Comparison of ENCODE assay signal across 18 mouse cellular contexts in the genomic region with DNA sequence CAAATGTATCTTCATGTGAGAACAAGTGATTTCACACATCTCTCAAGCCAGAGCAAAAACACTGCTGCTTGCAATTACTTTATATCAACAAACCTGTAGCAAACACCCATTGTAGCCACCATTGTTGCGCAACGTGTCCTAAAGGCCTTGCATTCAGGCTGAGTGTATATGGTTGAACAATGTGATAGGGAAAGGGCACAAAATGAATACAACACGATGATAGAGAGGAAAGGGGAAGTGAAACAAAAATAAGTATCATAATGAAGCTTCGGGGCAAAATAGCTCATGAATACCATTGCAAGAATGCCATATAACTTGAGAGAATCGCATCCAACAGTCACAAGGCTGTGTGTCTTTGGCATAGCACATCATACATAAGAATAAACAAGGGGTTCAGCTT.
"Had no signal": no experiment of that assay in that cellular context is flagged by ENCODE, and none has a peak within 500 bp of the region (broad histone marks: within the 10 kb centered on the region; RNA-seq: fewer than 3 reads in every experiment).

No protein-coding gene starts in this region.

- H3K36me3 ChIP-seq: limb, embryonic 13.5 days; liver, embryonic 12.5 days; liver, embryonic 15.5 days; lung, embryonic 15.5 days; midbrain, embryonic 13.5 days had no signal

- H3K27me3 ChIP-seq: limb, embryonic 13.5 days; liver, embryonic 12.5 days; liver, embryonic 15.5 days; lung, embryonic 15.5 days; midbrain, embryonic 13.5 days had no signal

- ATAC-seq: liver, embryonic 12.5 days; midbrain, embryonic 13.5 days; midbrain, embryonic 16.5 days had no signal

- H3K4me2 ChIP-seq: limb, embryonic 13.5 days; liver, embryonic 12.5 days; liver, embryonic 15.5 days; lung, embryonic 15.5 days; midbrain, embryonic 13.5 days had no signal

- H3K4me1 ChIP-seq: limb, embryonic 13.5 days; liver, embryonic 12.5 days; liver, embryonic 15.5 days; lung, embryonic 15.5 days had no signal

- H3K4me3 ChIP-seq: limb, embryonic 13.5 days; liver, embryonic 12.5 days; liver, embryonic 15.5 days; lung, embryonic 15.5 days; midbrain, embryonic 13.5 days had no signal

- DNase-seq: kidney, adult 18-20 months; kidney, adult 9 months; kidney, postnatal 14 days; kidney, postnatal 4 days; left cerebral cortex, postnatal 4 days; liver; lung, adult 18-20 months; lung, postnatal 10 days; lung, postnatal 36 days; thymus, adult 18-20 months; thymus, postnatal 14 days; thymus, postnatal 4 days had no signal

- H3K9ac ChIP-seq: limb, embryonic 13.5 days; liver, embryonic 12.5 days; liver, embryonic 15.5 days; lung, embryonic 15.5 days; midbrain, embryonic 13.5 days had no signal

- H3K27ac ChIP-seq: limb, embryonic 13.5 days; liver, embryonic 12.5 days; liver, embryonic 15.5 days; lung, embryonic 15.5 days; midbrain, embryonic 13.5 days had no signal

- H3K9me3 ChIP-seq: limb, embryonic 13.5 days; liver, embryonic 12.5 days; liver, embryonic 15.5 days; lung, embryonic 15.5 days; midbrain, embryonic 13.5 days had no signal
